Mouse (Mus musculus): ENCODE data around the gene C1qa.

GRCm38 (mm10) chr4:136887714-136888113 lies 10.9 kb downstream of the C1qa start:
- no peak for TF ChIP-seq CTCF (IDR thresholded peaks at IDR 0.05; ENCODE audit: low read depth)
- no peak for TF ChIP-seq EP300 (IDR thresholded peaks at IDR 0.05; ENCODE audit: low read depth)
